Mouse (Mus musculus) C2C12 (cell line): ENCODE data around the gene Gadl1. TPM values are rescaled to one million over a fixed set of nuclear protein-coding genes. Genes with fewer than 3 reads are reported as not detected.

Source experiments
- H3K27me3 ChIP-seq: one replicate; pipeline ENCODE4 v1.6.1; 2011; ENCODE audit not compliant: control insufficient read depth, insufficient read depth, insufficient read length
- H3K36me3 ChIP-seq: one replicate; pipeline ENCODE4 v1.6.1; 2011; ENCODE audit not compliant: control insufficient read depth, insufficient read depth
- H3K4me3 ChIP-seq: one replicate; pipeline ENCODE4 v1.5.1; 2011; ENCODE audit warnings: mild to moderate bottlenecking, control low read depth; ENCODE audit not compliant: poor library complexity, insufficient read depth, severe bottlenecking
- H3K79me2 ChIP-seq: one replicate; pipeline ENCODE4 v1.6.1; 2011; ENCODE audit not compliant: control insufficient read depth, insufficient read depth
- H3K79me3 ChIP-seq: one replicate; pipeline ENCODE4 v1.6.1; 2011; ENCODE audit warnings: low read depth, control low read depth
- H3ac ChIP-seq: one replicate; pipeline ENCODE3; 2011; ENCODE audit warnings: low read depth; ENCODE audit not compliant: control insufficient read depth, insufficient read length
- CEBPB ChIP-seq: IDR thresholded peaks from one replicate; pipeline ENCODE4 v1.6.1; 2011; ENCODE audit warnings: low read depth, mild to moderate bottlenecking, control low read depth, moderate library complexity
- CTCF ChIP-seq: IDR thresholded peaks from one replicate; pipeline ENCODE4 v1.5.1; 2011; ENCODE audit not compliant: control insufficient read depth, insufficient read depth, insufficient read length
- FOSL1 ChIP-seq: IDR thresholded peaks from one replicate; pipeline ENCODE4 v1.8.0; 2011; ENCODE audit warnings: mild to moderate bottlenecking, low read length; ENCODE audit not compliant: poor library complexity, insufficient read depth, severe bottlenecking
- MAX ChIP-seq: IDR thresholded peaks from one replicate; pipeline ENCODE4 v1.6.1; 2011; ENCODE audit warnings: mild to moderate bottlenecking, control low read depth
- MYOD1 ChIP-seq: IDR thresholded peaks from one replicate; pipeline ENCODE4 v1.6.1; 2011; ENCODE audit warnings: low read depth; ENCODE audit not compliant: control insufficient read depth, insufficient read length
- MYOG ChIP-seq: IDR thresholded peaks from one replicate; pipeline ENCODE4 v1.6.1; 2011; ENCODE audit not compliant: control insufficient read depth, insufficient read length; ENCODE audit errors: extremely low read depth
- USF1 ChIP-seq: IDR thresholded peaks from one replicate; pipeline ENCODE4 v1.6.1; 2011; ENCODE audit warnings: low read depth, mild to moderate bottlenecking, control low read depth, moderate library complexity
- polyA plus RNA-seq: library from polyadenylated mRNA; unstranded; fragments of >200 nt; fragmentation: generic; extraction: Trizol; gene quantifications from one replicate; pipeline ENCODE4 v1.2.1, GENCODE M21; 2012; ENCODE audit warnings: missing spikeins

The Gadl1 gene
- polyA plus RNA-seq, 1 experiment: 0.89 TPM

- Histone ChIP-seq H3K36me3 (no peaks in the 10 kb centered on the region), H3K79me2 (no peaks in the 10 kb centered on the region), H3ac (no peak overlapping the region), H3K27me3 (no peaks in the 10 kb centered on the region), H3K79me3 (no peaks in the 10 kb centered on the region), H3K4me3 (no peak overlapping the region)
- no peak for TF ChIP-seq MYOD1
These were observed 90.2 kb downstream of the Gadl1 start for GRCm38 (mm10) chr9:115999361-115999990.

GRCm38 (mm10) chr9:116013911-116014310 lies 104.7 kb downstream of the Gadl1 start:
- no peaks in the 10 kb centered on the region for H3K27me3 ChIP-seq
- no peaks in the 10 kb centered on the region for H3K79me2 ChIP-seq
- peaks cover 1% of the 10 kb centered on the region for H3K79me3 ChIP-seq
- H3K4me3 ChIP-seq: no peak overlapping the region
- no peaks in the 10 kb centered on the region for H3K36me3 ChIP-seq
- TF ChIP-seq MYOG (no peak), CEBPB (no peak), MAX (no peak), USF1 (no peak), MYOD1 (no peak), FOSL1 (no peak), CTCF (no peak)
- H3ac ChIP-seq: no peak overlapping the region

- H3ac ChIP-seq: no peak overlapping the region
- TF ChIP-seq FOSL1 (no peak), CEBPB (no peak), USF1 (no peak), MYOD1 (no peak), MAX (no peak), MYOG (no peak), CTCF (no peak)
- peaks cover 1% of the 10 kb centered on the region for H3K79me3 ChIP-seq
- H3K79me2 ChIP-seq: no peaks in the 10 kb centered on the region
- H3K4me3 ChIP-seq: no peak overlapping the region
- H3K27me3 ChIP-seq: no peaks in the 10 kb centered on the region
- H3K36me3 ChIP-seq: no peaks in the 10 kb centered on the region
These were observed 107.0 kb downstream of the Gadl1 start for GRCm38 (mm10) chr9:116016221-116016620.

GRCm38 (mm10) chr9:116017091-116017490 lies 107.8 kb downstream of the Gadl1 start:
- TF ChIP-seq MAX (no peak), USF1 (no peak), MYOG (no peak), CEBPB (no peak), FOSL1 (no peak), MYOD1 (no peak), CTCF (no peak)
- Histone ChIP-seq H3K4me3 (no peak overlapping the region), H3K36me3 (no peaks in the 10 kb centered on the region), H3K79me2 (no peaks in the 10 kb centered on the region), H3K27me3 (no peaks in the 10 kb centered on the region), H3K79me3 (peaks cover 1% of the 10 kb centered on the region), H3ac (no peak overlapping the region)

GRCm38 (mm10) chr9:116018586-116018985 lies 109.3 kb downstream of the Gadl1 start:
- no peak for TF ChIP-seq USF1
- TF ChIP-seq FOSL1: no peak
- no peak for TF ChIP-seq CTCF
- TF ChIP-seq MAX: no peak
- TF ChIP-seq CEBPB: no peak
- TF ChIP-seq MYOD1: no peak
- TF ChIP-seq MYOG: no peak
- Histone ChIP-seq H3K36me3 (no peaks in the 10 kb centered on the region), H3ac (no peak overlapping the region), H3K27me3 (no peaks in the 10 kb centered on the region), H3K79me2 (no peaks in the 10 kb centered on the region), H3K79me3 (peaks cover 1% of the 10 kb centered on the region), H3K4me3 (no peak overlapping the region)

GRCm38 (mm10) chr9:116025371-116025770 lies 116.1 kb downstream of the Gadl1 start:
- Histone ChIP-seq H3K4me3 (no peak overlapping the region), H3K27me3 (no peaks in the 10 kb centered on the region), H3K79me2 (no peaks in the 10 kb centered on the region), H3K79me3 (no peaks in the 10 kb centered on the region), H3K36me3 (no peaks in the 10 kb centered on the region), H3ac (no peak overlapping the region)
- TF ChIP-seq MAX (no peak), MYOD1 (no peak), CTCF (no peak), CEBPB (no peak), MYOG (no peak), FOSL1 (no peak), USF1 (no peak)
